Mouse (Mus musculus): ENCODE measurements around the gene Sfr1. TPM values are rescaled to one million over a fixed set of nuclear protein-coding genes. Genes with fewer than 3 reads are reported as not detected.

Gene Sfr1
- total RNA-seq, 2 experiments from 2014 or later: 102 to 112 TPM

- no peak for DNase-seq (ENCODE audit: low spot score in 2 of 2)
Observed at GRCm38 (mm10) chr19:47750391-47750790, 18.9 kb downstream of the Sfr1 start.

GRCm38 (mm10) chr19:47752456-47752855, 21.0 kb downstream of the Sfr1 start:
- no peak for DNase-seq (ENCODE audit: low spot score in 2 of 2)

DNA sequence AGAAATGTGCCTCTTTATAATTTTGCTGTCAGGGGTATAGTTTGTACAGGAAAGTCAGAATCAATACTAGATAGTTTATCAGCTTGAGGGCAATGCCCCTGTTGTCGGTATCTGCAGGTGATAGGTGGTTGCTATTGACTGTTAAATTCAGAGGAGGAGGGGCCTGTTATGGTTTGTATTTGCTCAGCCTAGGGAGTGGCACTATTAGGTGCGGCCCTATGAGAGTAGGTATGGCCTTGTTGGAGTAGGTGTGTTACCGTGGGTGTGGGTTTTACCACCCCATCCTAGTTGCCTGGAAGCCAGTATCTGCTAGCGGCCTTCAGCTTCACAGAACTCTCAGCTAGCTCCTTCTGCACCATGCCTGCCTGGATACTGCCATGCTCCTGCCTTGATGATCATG, 22.4 kb downstream of the Sfr1 start:
- no peak for DNase-seq (ENCODE audit: low spot score in 2 of 2)

DNA sequence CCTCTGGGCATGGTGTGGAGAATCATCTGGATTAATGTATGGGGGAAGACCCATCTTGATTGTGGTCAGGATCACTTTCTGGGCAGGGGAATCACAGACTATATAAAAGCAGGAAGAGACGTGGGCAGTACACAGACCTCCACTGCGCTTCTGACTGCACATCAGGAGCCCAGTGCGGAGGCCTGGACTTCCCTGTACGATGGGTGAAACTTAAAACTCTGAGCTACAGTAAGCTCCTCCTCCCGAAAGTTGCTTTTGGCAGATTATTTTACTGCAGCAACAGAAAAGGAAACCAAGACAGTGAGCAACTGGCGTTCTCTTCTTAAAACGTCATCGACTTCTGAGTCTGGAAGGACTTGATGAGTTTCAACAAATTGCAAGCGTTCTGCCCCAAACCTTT, 23.4 kb downstream of the Sfr1 start:
- no peak for DNase-seq (ENCODE audit: low spot score in 2 of 2)

DNA sequence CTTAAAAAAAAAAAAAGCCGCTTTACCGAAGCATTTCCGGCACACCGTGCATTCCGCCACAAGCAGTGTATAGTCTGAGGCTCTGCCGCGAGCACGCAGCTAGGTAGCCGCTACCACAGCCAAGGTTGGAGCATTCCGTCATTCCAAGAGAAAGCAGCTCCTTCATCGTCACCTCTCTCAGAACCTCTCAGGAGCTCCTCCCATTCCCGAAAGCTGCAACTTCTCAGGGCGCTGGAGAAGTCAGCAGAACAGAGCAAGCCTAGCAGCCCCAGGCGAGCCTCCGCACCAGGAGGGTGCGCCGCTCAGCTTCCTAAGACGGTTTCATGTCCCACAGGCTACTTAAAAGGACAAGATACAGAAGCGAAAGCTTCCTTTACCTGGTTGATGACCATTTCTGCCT, 24.1 kb downstream of the Sfr1 start:
- no peak for DNase-seq (ENCODE audit: low spot score in 2 of 2)

- DNase-seq (ENCODE audit: low spot score in 2 of 2): no peak
Observed at GRCm38 (mm10) chr19:47777847-47778246, 46.4 kb downstream of the Sfr1 start.

GRCm38 (mm10) chr19:47780145-47780544, 48.7 kb downstream of the Sfr1 start:
- no peak for DNase-seq (ENCODE audit: low spot score in 2 of 2)

GRCm38 (mm10) chr19:47780972-47781371, 49.5 kb downstream of the Sfr1 start:
- no peak for DNase-seq (ENCODE audit: low spot score in 2 of 2)

DNA sequence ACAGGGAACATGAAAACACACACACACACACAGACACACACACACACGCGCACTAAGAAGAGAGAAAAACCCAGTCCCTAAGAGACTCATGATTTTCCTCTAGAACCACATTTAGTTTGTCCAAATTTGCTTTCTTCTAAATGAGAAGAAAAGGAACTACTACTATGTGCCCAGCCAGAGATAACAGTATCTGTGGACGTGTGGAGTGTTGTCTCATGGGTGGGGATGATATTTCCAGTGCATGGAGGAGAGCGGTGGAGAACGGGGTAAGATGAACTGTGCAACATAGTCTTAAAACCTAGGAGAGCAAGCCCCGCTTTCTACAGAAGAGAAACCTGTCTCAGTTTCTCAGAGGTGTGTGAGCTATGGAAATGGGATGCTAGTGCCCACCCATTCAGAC, 52.4 kb downstream of the Sfr1 start:
- DNase-seq (ENCODE audit: low spot score in 2 of 2): no peak

Small RNAs within 50 kb of the gene (microRNA-seq; reads per million reads assigned to microRNA genes)
- gene Mir8090: not detected

Other genes with a start within 250 kb of the Sfr1 start
- gene Stn1, start 194.2 kb upstream of the Sfr1 start, total RNA-seq (2021): 10 to 100 TPM; 21.4 to 26.0 TPM
- gene Slk, start 152.0 kb upstream of the Sfr1 start, total RNA-seq (2021): 10 to 100 TPM; 61.1 to 70.0 TPM
- under 1 TPM; 0.20 to 0.22 TPM for gene Col17a1, start 39.6 kb upstream of the Sfr1 start, total RNA-seq (2021)
- gene Gsto1, start 123.3 kb downstream of the Sfr1 start, total RNA-seq (2021): 100 to 1,000 TPM; 121 to 129 TPM
- 1 to 10 TPM; 1.0 to 2.5 TPM for gene Gsto2, start 133.9 kb downstream of the Sfr1 start, total RNA-seq (2021)
- under 1 TPM; 0.22 to 0.31 TPM for gene Cfap43, start 187.6 kb downstream of the Sfr1 start, total RNA-seq (2021)
- gene Itprip, start 187.6 kb downstream of the Sfr1 start, total RNA-seq (2021): 10 to 100 TPM; 19.2 to 20.4 TPM
- gene Cfap58, start 206.0 kb downstream of the Sfr1 start, total RNA-seq (2021): under 1 TPM; 0.08 to 0.14 TPM

All from adrenal gland, postnatal 4 days (tissue).